Comparison of ENCODE assay signal across 8 mouse cellular contexts in the genomic region with DNA sequence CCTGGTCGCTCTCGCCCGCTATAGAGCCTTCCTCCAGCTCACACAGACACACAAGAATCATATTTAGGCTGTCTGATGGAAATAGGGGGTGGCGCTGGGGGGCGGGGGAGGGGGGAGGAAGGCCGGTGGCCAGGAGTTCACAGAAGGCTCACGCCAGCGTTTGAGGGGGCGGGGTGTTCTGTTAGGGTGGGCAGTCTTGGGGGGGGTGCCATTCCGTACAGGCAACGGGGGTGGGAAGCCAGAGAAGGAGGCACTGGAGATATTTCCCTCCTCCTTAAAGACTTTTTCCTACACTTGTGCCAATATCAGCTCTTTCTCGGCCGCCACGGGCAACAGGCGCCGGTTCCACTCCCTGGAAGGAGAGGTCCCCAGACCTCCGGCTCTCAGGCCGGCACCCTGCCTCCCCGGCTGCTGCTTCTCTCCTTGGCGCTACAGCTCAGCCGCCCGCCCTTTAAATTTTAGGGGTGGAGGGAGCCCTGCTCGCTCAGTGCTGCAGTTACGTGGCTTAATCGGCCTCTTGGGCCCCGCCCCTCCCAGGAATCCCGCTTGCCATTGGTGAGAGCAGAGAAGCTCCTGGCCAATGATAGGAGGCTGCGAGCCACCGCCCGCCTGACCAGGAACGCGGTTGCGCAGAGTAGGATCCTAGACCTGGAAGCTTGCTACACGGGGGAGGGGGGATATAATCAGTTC. TPM values are rescaled to one million over a fixed set of nuclear protein-coding genes. Genes with fewer than 3 reads are reported as not detected.
DNase-seq lines count a peak whose midpoint lies in the region; ATAC-seq lines count a peak whose summit lies in the region.

No protein-coding gene starts in this region.

- peak overlapping the region; percentile 75 for H3K27ac ChIP-seq in hindbrain, embryonic 12.5 days

- peak overlapping the region; percentile 55 for H3K4me3 ChIP-seq in hindbrain, embryonic 12.5 days

- peak; percentile 98 for ATAC-seq in hindbrain, embryonic 12.5 days (ENCODE audit: low FRiP score)

- peaks cover 14% of the 10 kb centered on the region for H3K27me3 ChIP-seq in hindbrain, embryonic 12.5 days

- H3K9ac ChIP-seq in hindbrain, embryonic 12.5 days, result peak overlapping the region; percentile 71

- H3K4me1 ChIP-seq in hindbrain, embryonic 12.5 days, result peaks cover 27% of the 10 kb centered on the region

- H3K9me3 ChIP-seq in hindbrain, embryonic 12.5 days (replicated peaks), result no peaks in the 10 kb centered on the region

- no peaks in the 10 kb centered on the region for H3K36me3 ChIP-seq in hindbrain, embryonic 12.5 days

- peak overlapping the region; percentile 92 for H3K4me2 ChIP-seq in hindbrain, embryonic 12.5 days (replicated peaks)

- peak; percentile 97 for DNase-seq in NIH3T3 (ENCODE audit: low read depth)
- DNase-seq in cerebellum, postnatal 10 days, result peak; percentile 98 to 99
- peak; percentile 97 to 98 for DNase-seq in frontal cortex, postnatal 10 days (ENCODE audit: low spot score in 2 of 2)
- DNase-seq in layer of hippocampus, postnatal 25 days (ENCODE audit: extremely low spot score in 1 of 2, low spot score in 1 of 2), result peak; percentile 87 to 89
- peak; percentile 98 for DNase-seq in lung, postnatal 25 days (ENCODE audit: low spot score)
- DNase-seq in retina, embryonic 14.5 days (ENCODE audit: low spot score), result peak; percentile 97
- peak; percentile 95 for DNase-seq in thymus, postnatal 4 days

- 0% methylated on average over 31 of the region's 34 CpGs for WGBS in hindbrain, embryonic 12.5 days

RNA-seq across cellular contexts. Expression of gene Creb3l1, which starts 16.2 kb away (rescaled TPM):
- polyA plus RNA-seq in hindbrain, embryonic 12.5 days (2016; fragmentation: Nextera tagmentation; extraction: Ambion mirVana), result 2.1 and 2.9 TPM in 2 replicates
- total RNA-seq in layer of hippocampus, postnatal 25 days (2021), result 1 to 10 TPM; 4.0 to 4.6 TPM

RNA-seq across cellular contexts. Expression of gene Dgkz, which starts 32.4 kb away (rescaled TPM):
- 30.9 and 31.9 TPM in 2 replicates for polyA plus RNA-seq in hindbrain, embryonic 12.5 days (2016; fragmentation: Nextera tagmentation; extraction: Ambion mirVana)
- total RNA-seq in layer of hippocampus, postnatal 25 days (2021), result 100 to 1,000 TPM; 479 to 537 TPM

Comparison
In these comparisons a context has a peak if more than half of its experiments do, and no peak if none do; other contexts are left out.
1. Peak in every context shown above with its lines: DNase-seq, ATAC-seq, H3K4me3 ChIP-seq and H3K27ac ChIP-seq.